Mouse (Mus musculus) T-helper 17 cell (primary cell): ENCODE results near the gene Psmc1.

Experiments used
- in situ Hi-C, 2 experiments: fragments of 300-600 bp; cut with MboI, MseI; formaldehyde crosslinking; loops; 1 replicate in 1 of 2; 2 replicates in 1 of 2; pipeline ENCODE4 v1.15.1; 2025; ENCODE audit warnings: high pct_unique_total_duplicates in 2 of 2

The Psmc1 gene

GRCm38 (mm10) chr12:100123476-100123875 lies 13.5 kb downstream of the Psmc1 start:
- in situ Hi-C loops: no loop called here

DNA sequence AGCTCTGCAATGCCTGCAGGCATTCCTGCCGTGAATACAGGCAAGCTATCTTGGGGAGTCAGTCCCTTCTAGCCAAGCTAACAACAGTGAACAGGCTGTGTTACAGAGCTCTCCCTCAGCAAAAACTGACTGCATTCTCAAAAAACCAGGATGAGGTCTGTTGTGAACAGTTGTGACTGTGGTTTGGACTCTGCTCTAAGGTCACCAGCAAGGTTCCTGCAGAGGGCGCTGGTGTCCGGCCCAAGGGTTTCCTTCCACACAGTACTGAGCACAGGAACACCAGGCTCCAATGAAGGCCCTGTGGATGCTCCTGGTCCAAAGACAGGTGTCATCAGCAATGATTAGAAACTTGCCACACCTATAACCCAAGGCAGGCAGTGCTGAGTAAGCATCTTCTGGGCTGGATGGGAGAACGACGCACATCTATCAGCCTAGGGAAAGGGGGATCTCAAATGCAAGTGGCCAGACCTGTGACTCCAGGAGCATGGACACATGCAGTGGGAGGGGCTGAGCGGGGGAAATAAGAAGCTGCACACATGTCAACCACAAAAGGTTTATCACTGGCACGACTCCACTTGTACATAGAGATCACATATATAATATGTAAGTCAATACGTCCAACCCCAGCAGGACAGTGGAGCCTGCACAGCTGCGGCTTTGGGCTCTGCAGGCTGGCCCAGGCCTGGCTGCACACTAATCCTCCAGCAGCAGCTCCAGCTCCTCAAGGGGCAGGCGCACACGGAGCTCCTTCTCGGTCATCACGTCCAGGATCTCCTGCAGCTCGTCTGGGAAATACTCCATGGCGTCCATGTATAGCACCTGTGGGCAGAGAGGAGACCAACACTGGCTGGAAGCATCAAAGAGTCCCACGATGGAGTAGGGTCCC lies 15.2 kb downstream of the Psmc1 start:
- in situ Hi-C loops: no loop called here

- in situ Hi-C loops: no loop called here
These were observed 17.3 kb downstream of the Psmc1 start for GRCm38 (mm10) chr12:100126968-100127865.

GRCm38 (mm10) chr12:100127866-100128480 lies 18.0 kb downstream of the Psmc1 start:
- in situ Hi-C loops: no loop called here

DNA sequence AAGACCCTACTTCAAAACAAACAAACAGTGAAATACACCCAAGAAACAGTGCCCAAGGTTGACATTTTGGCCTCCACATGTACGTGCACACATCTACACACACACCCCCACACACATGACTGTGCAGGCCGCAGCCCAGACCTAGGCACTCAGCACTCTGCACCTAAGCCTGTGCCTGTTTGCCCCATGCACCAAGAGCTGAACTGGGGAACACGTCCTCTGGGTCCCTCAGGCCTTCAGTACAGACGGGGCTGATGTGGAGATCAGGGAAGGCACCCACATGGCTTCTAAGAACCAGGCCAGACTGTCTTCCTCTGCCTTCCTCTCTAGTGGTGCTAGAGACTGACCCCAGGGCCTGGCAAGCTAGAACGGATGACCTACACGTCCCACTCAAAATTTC lies 18.6 kb downstream of the Psmc1 start:
- in situ Hi-C loops: no loop called here

DNA sequence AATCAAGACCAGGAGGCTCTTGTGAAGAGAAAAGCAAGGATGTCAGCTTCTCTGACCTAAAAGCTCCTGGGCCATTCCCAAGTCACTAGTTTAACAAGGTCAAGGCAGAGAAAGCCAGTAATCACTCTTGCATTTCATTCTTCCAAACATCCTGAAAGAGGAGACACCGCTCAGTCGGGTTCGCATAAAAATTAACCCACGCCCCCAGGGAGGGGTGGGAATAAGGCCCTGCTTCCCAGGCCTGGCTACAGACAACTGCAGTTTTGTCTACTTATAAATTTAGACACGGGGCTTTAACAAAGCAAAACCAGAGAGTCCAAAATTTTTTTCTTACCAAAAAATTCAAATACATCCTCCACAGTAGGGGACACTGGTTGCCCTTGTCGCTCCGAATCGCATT lies 19.0 kb downstream of the Psmc1 start:
- in situ Hi-C loops: no loop called here

GRCm38 (mm10) chr12:100131167-100131566 lies 21.2 kb downstream of the Psmc1 start:
- in situ Hi-C loops: loop anchor here in 1 of 2 experiments (5.0 kb wide), 1 partner anchor 356 kb away; no protein-coding TSS in a partner anchor

DNA sequence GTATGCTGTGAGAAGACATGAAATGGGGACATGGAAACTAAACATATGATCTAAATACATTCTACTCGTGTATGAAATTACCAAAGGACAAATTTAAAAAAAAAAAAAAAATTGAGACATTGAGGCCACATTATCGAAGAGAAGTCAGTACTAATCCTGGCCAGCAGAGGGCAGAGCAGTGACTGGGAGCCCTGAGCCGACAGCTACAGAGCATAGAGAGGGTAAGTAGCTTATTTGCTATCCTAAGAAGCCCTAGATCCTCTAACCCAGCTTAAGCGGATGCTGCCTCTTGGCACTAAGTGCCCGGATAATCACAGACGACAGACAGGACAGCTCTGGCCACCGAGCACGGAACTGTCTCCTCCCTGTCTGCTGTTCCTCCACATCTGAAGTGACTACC lies 21.7 kb downstream of the Psmc1 start:
- in situ Hi-C loops: loop anchor here in 1 of 2 experiments (5.0 kb wide), 1 partner anchor 356 kb away; no protein-coding TSS in a partner anchor

DNA sequence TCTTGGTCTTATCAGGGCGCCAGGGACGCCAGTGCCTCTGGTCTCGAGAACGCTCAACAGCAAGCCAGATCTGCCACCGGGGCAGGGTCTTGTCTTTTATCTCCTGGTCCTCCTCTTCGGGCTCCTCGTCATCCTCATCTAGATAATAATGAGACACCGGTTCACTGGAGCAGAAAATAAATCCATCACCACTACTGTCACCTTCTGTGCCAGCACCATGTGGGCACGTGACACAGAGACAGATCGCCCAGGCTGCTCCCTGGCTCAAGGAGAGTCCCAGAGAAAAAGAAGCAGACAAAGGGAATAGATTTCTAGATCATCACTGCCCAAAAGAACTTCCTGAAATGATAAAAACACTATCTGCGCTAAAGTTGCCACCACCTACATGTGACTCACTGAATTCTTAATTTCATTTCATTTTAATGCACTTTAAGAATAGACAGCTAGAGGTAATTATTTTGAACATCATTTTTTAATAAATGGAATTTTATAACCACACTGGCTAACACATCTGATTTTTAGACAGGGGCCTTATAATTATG lies 24.5 kb downstream of the Psmc1 start:
- in situ Hi-C loops: loop anchor here in 1 of 2 experiments (5.0 kb wide), 1 partner anchor 353 kb away; no protein-coding TSS in a partner anchor

DNA sequence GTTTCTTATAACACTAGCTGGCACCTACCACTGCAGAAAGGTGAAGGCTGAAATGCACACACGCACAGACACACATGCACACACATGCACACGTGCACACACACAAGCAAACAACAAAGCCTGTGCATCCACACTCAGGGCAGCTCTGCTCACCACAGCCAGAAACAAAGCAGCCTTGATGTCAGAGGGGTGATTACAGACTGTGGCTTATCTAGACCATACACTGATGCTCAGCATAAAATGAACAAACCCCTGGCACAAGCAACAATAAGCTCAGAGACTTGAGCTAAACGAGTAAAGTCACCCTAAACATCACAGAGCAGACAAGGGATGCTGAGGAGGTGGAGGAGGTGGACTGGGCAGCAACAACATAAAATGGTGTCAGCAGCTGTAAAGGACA lies 25.2 kb downstream of the Psmc1 start:
- in situ Hi-C loops: no loop called here

DNA sequence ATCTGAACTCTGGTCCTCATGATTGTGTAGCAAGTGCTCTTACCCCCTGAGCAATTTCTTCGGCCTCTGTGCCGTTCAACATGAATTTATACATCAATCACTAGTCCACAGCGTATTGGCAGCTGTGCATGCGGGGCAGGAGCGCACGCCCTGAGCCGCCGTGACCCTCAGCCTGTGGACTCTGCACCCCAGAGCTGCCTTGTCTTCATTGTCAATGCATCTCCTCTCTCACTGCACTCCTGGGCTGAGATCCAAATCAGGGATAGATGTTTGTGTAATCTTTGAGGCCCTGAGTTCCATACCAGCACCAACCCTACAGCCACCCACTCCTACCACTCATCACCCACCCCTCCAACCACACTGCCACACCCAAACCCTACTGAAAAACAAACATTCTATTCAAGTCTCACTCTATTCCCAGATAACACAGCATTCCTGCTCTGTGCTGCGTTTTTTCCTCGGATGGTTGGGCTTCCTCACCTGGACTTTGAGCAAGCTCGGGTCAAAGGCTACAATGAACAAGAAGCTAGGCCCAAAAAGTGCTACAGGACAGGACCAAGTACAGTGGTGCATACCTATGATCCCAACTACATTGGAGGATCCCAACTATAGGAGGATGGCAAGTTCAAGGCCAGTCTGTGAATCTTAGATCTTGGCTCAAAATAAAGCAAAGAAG lies 33.0 kb downstream of the Psmc1 start:
- in situ Hi-C loops: no loop called here

GRCm38 (mm10) chr12:100143737-100144136 lies 33.8 kb downstream of the Psmc1 start:
- in situ Hi-C loops: no loop called here

DNA sequence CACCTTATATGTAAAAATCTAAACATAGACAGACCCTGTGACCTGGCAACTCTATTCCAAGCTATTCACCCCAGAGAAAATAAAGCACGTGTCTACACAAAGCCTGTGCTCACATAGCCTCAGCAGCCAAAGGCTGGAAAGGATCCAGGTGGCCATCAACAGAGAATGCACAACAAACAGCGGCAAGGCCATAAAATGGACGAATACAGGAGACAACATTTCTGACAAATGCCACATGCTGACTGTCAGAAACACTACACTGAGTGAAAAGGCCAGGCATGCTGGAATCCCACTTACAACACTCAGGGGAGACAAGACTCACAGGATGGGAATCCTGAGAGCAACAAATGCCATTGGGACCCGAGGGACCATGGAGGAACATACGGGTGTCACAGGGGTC lies 34.3 kb downstream of the Psmc1 start:
- in situ Hi-C loops: no loop called here

DNA sequence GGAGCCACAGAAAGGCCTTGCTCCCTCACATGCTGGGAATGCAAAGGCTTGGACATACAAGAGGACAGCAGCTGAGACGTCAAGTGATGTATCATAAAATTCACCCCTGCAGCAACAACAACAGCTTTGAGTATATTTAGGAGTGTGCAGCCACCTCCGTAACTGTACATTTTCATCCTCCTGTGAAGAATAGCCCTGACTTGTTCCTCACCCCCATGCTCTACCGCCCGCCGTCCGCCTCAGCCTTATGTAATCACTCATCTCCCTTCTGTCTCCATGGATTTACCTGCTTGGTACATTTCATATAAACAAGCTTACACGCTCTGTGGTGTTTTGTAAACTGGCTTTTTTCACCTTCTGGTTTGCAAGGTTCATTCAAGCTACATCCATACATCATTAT lies 42.5 kb downstream of the Psmc1 start:
- in situ Hi-C loops: loop anchor here in 1 of 2 experiments (25.0 kb wide), 1 partner anchor 1890 kb away; the partner anchor contains the start of genes Galc and Gpr65

- in situ Hi-C loops: loop anchor here in 1 of 2 experiments (25.0 kb wide), 1 partner anchor 1897 kb away; the partner anchor contains the start of genes Galc and Gpr65
These were observed 49.5 kb downstream of the Psmc1 start, which contains the start of gene Nrde2 for GRCm38 (mm10) chr12:100159261-100159975. Gene Nrde2, minus strand, starts transcription at chr12:100159653.

GRCm38 (mm10) chr12:100164991-100165500 lies 55.1 kb downstream of the Psmc1 start:
- in situ Hi-C loops: loop anchor here in 1 of 2 experiments (25.0 kb wide), 1 partner anchor 1903 kb away; the partner anchor contains the start of genes Galc and Gpr65

DNA sequence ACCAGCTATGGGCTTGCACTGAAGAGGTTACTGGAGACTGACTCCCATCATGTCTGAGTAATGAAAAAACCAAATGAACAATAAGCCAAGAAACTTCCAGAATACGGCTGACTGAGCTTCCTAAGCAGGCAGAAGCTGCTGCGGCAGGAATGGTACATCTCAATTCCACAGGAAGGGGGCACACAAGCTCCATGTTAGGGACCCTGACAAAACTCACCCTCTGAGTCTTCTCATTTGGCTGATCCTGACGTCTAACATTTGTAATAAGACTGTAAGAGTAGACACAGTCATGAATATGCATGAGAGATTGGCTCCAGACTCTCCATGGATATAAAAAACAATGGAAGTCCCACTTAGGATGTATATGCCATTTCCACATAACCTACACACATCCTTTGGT lies 56.2 kb downstream of the Psmc1 start:
- in situ Hi-C loops: loop anchor here in 1 of 2 experiments (25.0 kb wide), 1 partner anchor 1904 kb away; the partner anchor contains the start of genes Galc and Gpr65

DNA sequence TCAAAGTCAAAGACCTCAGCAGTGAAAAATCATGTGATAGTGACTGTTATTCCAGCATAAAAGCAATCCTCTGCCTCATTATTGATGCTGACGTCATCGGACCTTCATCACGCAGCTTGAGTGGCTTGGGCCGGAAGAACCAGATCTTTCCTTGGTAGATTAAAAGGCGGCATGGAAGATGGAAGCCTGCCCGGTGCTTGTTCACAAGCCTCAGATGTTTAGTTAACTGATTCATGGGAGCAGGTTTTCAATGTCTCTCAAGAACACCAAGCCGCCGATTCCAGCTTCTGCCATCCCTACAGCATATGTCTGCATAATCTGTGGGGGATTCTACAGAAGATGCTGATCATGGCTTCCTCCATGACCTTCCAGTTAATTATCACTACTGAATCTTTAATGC lies 57.0 kb downstream of the Psmc1 start:
- in situ Hi-C loops: loop anchor here in 1 of 2 experiments (25.0 kb wide), 1 partner anchor 1905 kb away; the partner anchor contains the start of genes Galc and Gpr65

- in situ Hi-C loops: loop anchor here in 1 of 2 experiments (25.0 kb wide), 1 partner anchor 1905 kb away; the partner anchor contains the start of genes Galc and Gpr65
These were observed 57.5 kb downstream of the Psmc1 start for GRCm38 (mm10) chr12:100167502-100167901.
